Mouse (Mus musculus): ENCODE results near the gene Slc6a5.

Gene Slc6a5

DNA sequence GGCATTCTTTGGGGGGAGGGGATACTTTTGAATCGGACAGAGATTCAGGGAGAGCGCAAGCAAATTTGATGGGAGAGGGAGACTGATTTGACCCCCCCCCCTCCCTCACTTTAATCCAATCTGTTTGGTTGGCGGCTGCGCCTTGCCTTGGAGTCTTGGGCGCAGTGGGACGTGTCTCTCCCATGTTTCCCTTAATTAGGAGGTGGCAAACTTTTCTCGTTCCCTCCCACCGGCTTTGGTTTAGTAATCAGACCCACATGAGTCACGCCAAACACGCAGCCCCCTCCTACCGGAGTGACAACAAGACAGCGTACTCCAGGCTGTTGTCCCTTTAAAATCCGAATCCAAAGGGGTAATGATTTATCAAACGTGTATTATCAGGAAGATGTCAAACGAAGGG is at the start of gene Slc6a5:
Slc6a5 (plus strand) TSS at position 297 of the 400 bp plus-strand sequence.
- peak; percentile 16 for DNase-seq

- DNase-seq: no peak
Observed at GRCm38 (mm10) chr7:49861196-49861595, 48.8 kb upstream of the Slc6a5 start.

GRCm38 (mm10) chr7:49863753-49864152 is 46.2 kb upstream of the Slc6a5 start:
- DNase-seq: no peak

GRCm38 (mm10) chr7:49869656-49870055 is 40.3 kb upstream of the Slc6a5 start:
- no peak for DNase-seq

DNA sequence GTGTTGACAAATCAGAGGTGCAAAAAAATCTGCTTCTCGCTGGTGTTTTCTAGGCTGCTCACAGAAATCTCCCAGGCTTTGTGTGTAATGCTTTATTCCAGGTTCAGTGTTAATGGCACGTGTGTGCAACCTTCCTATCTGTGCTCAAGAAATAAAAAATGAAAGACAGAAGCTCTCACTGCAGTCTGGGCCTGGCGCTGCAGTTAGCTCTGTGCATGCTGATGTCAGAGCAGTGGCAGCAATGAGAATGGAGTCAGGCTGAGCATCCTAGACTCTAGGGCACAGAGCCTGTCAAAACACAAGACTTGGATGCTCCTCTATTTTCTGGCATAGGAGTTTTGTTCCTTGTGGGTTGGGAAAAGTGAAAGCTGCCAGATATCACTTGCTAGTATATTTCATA is 39.7 kb upstream of the Slc6a5 start:
- DNase-seq: no peak

DNA sequence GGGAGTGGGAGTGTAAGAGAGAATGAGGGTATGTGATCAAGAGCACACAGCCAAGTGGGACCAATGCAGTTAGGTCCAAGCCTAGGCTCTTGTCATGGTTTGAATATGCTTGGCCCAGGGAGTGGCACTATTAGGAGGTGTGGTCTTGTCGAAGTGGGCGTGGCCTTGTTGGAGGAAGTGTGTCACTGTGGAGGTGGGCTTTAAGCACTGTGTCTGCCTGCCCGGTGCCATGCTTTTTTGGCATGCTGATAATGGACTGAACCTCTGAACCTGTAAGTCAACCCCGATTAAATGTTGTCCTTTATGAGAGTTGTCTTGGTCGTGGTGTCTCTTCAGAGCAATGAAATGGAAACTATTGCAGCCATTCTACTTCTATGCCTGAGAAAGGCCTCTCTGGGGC is 32.6 kb upstream of the Slc6a5 start:
- no peak for DNase-seq

DNA sequence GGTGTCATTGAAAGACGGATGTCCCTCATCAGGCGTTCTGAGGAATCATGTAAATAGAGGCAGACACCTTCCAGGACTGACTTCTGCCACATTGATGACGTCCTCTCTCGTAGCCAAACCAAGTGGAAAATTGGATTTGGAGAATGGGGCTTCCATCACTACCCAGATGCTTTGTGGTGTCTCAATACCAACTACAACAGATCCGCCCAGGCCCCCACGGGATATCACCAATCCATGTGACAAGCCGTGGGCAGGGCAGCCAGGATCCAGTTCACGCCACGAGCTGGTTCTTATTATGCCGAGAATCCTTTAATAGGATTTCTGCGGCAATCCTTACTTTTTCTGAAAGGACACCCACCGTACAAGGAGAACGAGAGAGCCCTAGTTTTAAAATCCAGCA is 30.9 kb upstream of the Slc6a5 start:
- DNase-seq: no peak

GRCm38 (mm10) chr7:49879998-49880707 is 29.8 kb upstream of the Slc6a5 start:
- no peak for DNase-seq

- no peak for DNase-seq
Observed at GRCm38 (mm10) chr7:49882288-49882687, 27.7 kb upstream of the Slc6a5 start.

DNA sequence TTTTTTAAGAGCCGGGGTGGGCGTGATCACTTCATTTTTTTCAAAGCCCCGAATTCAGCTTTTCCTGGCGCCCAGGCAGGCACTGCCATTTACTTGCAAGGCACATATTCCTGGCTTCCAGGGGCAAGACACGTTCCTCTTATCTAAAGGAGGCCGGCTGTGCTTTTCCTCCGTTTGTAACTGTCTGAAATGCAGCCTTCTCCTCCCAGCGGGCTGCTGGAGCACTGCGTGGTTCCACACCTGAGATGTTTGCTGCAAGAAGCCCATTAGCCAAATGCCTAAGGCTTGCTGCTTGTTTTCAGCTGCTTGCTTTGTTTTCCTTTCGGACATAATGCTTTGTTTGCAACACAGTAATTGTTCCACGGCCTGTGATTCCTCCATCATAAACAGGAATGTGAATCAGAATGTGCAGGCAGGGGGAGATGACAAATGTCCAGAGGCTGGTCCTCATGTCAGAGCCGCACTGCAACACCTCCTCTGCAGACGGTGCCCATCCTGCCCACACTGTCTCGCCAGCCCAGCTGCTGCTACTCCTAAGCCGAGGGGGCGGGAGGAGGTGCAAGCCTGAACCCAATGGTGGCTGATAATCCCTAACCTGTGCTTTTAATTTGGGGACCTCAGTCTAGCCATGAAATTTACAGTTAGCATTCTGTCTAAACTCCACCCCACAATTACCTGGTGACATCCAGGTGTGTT is 27.1 kb upstream of the Slc6a5 start:
- DNase-seq: no peak

GRCm38 (mm10) chr7:49887776-49888390 is 22.1 kb upstream of the Slc6a5 start:
- no peak for DNase-seq

DNA sequence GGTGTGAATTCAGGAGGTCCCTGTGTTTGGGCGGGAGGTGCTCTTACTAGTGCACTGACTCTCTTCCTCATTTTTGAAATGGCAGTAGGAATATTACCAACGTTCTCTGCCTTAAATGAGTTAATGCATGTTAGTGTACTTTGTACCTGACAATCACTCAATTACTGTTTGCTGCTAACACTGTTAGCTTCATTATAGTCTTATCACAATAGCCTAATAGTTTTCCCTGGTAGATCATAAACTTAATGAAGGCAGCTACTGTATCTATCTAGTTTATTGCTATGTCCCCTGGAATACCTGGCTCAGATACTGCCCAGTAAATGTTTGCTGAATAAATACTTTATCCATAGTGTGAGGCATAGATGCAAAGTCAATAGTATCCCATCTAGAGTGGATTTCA is 15.2 kb upstream of the Slc6a5 start:
- no peak for DNase-seq

GRCm38 (mm10) chr7:49895296-49895695 is 14.7 kb upstream of the Slc6a5 start:
- no peak for DNase-seq

- DNase-seq: peak; percentile 21
Observed at GRCm38 (mm10) chr7:49902003-49902552, 7.9 kb upstream of the Slc6a5 start.

- no peak for DNase-seq
Observed at GRCm38 (mm10) chr7:49907191-49908171, 2.5 kb upstream of the Slc6a5 start.

DNA sequence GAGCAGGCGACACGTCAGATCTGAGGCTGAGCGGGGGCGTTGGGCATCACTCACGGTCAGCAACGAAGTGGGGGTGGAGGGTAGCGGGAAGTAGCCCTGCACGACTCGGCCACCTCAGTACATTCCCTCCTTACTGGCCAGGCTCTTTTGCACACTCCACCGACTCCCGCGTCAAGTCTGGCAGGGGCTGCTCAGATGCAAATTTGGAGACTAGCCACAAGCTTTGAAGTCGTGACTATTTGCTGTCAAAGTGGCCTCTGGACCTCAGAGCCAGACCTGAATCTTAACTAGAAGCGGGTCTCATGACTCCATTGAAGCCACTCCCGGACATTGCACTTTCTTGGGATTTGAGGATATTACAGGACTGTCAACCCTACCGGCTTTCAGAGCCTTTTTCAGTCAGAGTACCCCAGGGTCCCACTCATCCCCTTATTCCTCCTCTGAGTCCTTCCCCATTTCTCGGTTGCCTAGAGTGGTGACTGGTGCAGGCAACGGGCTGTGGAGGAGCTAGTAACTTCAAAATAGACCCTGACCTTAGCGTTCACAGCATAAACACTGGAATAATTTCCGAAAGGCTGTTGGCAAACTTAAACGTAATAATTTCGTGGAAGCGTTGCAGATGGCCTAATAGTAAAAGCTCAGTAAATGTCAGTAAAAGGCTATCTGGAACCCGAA is 1.6 kb upstream of the Slc6a5 start:
- DNase-seq: peak; percentile 16

DNA sequence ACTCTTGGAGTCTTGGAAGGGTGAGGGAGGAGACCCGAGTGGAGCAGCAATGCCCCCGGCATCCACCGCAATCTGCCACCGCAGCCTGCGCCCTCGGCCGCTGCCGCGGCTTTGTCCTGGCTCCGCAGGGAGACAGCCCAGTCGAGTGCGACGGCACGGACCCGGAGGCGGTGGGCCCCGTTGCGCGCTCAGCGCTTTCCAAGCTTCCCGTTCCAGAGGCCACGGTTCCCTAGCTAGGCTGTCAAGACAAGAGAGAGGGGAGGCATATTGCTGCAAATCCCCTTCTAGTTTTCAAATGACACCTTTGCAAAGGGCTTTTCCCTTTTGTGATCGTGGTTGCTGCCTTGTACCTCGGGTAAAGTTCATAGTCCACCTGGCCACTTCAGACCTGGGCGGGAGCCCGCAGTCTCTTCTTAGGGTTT is 945 bp upstream of the Slc6a5 start:
- peak; percentile 61 for DNase-seq

- peak; percentile 91 for DNase-seq
Observed at GRCm38 (mm10) chr7:49910361-49910760, 415 bp downstream of the Slc6a5 start.

DNA sequence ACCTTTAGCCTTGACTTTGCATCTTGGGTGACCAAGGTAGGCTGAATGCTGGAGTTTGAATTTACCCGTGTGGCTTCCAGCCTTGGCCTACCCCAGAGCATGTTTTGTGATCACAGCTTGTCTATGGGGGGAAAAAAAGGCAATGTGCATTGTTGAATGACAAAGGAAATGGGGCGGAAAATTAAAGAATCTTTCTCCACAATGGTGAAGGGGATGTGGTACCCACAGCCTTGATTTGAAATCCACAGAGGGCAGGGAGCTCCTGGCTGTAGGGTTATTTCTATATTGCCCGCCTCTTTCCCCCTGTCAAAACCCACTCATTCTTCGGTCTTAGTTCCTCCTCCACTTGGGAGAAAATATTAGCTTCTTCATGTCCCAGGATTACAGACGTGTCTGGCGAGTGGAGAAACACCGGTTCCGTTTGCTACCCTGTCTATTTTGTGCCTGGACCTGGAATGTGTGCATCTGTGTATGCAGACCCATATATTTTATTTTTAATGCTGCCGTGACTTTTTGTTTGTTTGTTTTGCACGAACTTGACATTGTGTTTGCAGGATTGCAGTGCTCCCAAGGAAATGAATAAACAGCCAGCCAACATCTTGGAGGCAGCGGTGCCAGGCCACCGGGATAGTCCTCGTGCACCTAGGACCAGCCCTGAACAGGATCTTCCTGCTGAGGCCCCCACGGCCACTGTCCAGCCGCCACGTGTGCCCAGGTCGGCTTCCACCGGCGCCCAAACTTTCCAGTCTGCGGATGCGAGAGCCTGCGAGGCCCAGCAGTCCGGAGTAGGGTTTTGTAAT is 1.4 kb downstream of the Slc6a5 start:
- DNase-seq: no peak

DNA sequence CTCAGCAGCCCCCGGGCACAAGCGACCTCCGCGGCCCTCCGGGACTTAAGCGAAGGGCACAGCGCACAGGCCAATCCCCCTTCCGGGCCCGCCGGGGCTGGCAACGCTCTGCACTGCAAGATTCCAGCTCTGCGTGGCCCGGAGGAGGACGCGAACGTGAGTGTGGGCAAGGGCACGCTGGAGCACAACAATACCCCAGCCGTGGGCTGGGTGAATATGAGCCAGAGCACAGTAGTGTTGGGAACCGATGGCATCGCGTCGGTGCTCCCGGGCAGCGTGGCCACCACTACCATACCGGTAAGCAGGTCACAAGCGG is 2.0 kb downstream of the Slc6a5 start:
- peak; percentile 28 for DNase-seq

GRCm38 (mm10) chr7:49913164-49913563 is 3.2 kb downstream of the Slc6a5 start:
- no peak for DNase-seq
